Mouse (Mus musculus) adrenal gland, adult 8-10 months (tissue): Measurements from ENCODE around the gene Ntn4. TPM values are rescaled to one million over a fixed set of nuclear protein-coding genes. Genes with fewer than 3 reads are reported as not detected.

Experiments
- DNase-seq: peaks from one replicate; pipeline ENCODE4 v3.0.0; 2022
- total RNA-seq, 4 experiments: library from RNA; stranded (reverse); gene quantifications; 2 replicates each; pipeline ENCODE4 v1.2.4; 2022

Ntn4 gene
- total RNA-seq, 4 experiments from 2014 or later: 20.1 to 30.3 (median 26.3) TPM

DNA sequence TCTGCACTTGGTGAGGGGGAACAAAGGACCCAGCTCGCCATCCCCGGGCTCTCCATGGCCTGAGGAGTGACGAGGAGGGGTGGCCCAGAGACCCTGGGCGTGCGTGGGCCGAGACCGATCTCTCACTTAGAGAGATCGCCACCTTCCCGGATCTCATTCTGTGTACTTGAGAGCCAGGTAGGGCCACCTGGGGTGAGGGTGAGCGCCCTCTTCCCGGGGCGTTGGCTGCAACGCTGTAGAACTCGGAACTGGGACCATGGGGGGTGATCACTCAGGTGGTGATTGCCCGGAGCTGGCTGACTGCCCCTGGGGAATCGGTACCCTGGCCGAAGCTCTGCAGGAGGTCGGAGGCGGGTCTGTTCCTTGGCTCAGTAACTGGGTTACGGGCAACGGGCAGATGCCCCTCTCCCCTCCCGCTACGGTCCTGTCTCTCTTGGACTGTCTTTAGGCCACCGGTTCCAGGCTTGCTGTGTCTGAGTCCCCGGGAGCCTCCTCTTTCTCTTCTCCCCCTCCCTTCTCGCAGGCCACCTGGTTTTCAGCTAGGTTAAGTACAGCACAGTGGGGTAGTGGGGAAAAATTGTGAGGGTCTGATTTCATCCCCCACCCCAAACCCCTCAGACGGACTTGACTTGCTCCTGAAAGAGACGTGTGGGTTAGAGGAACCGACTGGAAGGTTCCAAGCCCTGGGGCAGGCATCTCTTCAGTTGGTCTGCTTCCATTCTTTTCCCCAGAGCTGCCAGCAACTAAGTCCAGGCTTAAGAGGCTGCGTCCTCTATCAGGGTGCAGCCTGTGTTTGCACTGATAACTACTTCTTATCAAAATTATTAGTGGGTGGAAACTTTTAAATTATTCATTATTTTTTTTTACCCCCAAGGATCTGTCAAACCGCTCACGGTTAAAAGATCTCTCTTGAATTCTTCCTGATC is 1.6 kb downstream of the Ntn4 start:
- no peak for DNase-seq

DNA sequence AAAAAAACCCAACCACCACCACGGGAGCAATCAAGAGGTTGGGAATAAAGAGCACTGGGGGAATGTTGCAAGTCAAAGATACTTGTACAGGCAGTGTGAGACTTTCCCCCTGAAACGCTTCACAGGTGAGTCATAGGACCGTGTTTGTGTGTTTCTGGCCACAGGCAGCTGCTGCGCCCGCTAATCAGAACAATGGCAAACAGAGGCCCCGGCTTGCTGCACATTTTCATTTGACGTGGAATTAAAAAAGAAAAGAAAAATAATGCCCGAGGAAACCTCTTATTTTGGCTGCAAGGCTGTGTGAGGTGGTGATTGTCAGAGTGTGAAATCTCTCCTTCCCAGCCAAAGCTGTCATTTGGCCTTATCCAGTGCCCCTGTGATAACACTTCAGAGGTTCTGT is 2.4 kb downstream of the Ntn4 start:
- no peak for DNase-seq

DNA sequence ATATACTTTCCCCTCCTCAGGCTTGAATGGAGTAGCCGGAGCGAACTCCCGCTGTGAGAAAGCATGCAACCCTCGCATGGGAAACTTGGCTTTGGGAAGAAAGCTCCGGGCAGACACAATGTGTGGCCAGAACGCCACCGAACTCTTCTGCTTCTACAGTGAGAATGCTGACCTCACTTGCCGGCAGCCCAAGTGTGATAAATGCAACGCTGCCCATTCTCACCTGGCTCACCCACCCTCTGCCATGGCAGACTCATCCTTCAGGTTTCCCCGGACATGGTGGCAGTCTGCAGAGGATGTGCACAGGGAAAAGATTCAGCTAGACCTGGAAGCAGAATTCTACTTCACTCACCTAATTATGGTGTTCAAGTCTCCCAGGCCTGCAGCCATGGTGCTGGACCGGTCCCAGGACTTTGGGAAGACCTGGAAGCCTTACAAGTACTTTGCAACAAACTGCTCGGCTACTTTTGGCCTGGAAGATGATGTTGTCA is 4.0 kb downstream of the Ntn4 start:
- no peak for DNase-seq

DNA sequence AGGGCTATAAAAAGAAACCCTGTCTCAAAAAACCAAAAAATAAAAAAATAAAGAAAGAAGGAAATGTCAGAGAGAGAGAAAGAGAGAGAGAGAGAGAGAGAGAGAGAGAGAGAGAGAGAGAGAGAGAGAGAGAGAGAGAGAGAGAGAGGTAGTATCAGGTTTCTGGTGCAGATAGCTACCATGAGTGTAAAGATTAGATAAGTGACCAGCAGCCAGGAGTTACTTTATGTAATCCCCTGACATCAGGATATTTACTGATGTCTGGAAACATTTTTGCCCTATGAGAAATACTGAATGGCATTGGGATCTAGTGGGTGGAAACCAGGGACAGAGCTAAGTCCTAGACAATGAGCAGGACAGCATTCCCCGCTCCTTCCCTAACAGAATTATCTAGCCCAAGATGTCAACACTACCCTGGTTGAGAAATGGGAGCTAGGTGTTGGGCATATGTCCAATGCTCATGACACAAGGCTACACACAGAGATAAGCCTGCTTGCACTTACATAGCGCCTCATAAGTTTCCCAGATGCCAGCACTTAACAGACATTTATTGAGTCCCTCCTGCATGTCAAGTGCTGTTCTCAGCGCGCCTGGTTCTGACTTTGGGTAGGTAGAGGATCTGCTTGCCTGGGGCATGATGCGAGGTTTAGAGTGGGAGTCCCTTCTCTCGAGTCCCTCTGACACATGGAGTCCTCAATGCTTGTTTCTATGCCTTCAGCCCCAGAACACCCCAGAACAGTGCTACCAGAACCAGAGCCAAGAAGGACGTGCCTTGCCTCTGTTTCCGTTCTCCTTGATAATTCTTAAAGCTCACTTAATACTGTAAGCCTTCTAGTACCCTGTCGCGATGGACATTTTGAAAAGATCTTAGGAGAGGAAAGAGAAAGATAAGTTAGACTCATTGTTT is 7.4 kb downstream of the Ntn4 start:
- DNase-seq: peak; percentile 51

DNA sequence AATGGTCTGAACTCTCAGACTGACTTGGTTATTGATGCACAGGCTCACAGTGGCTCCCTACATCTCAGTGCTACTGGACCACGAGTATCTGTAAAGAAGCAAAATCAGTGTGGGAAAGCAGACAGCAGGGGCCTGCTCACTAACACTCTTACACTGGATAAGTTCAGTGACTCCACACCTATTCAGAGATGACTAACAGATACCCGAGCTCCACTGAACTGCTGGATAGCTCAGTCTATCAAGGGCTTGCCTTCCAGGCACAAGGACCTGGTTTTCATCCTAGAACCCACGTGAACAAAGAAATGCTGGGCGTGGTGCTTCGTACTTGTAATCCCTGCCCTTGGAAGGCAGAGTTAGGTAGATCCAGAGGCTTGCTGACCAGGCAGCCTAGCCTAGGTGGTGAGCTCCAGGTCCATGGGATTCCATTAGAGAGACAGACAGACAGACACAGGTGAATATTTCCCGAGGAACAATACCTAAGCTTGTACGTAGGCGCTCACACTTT is 8.2 kb downstream of the Ntn4 start:
- no peak for DNase-seq

DNA sequence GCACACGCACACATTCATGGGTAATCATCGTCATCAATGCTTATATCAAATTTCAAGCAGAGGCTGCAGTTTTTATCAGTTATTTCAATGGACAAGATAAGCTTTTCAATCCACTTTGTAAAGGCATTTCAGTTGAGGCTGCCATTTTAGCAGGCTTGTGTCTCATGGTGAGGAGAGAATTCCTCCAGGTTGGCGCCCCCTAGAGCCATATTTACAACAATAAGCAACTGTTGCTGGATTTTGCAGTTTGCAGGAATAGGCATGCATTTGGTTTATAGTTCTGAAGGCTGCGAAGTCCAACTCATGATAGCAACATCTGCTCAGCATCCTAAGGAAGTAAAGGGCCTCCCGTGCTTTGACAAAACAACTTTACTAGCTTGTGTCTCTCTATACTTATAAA is 8.6 kb downstream of the Ntn4 start:
- DNase-seq: no peak

DNA sequence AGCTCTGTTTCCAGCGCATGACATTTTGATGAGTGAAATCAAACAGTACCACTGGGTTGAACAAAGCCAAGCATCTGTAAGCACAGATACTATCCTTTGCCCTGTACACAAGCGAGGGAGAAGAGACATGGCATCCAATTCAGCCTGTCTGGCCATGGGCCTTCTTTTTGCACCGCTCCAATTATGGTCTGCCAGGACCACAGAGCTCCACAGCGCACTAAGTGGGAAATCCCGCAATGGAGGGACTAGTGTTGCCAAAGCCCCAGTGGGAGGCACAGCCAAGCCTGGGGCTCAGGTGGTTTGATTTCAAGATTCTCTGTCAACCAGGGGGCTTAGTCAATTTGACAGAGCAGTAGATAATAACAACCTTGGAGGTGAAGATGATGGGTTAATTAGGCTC is 9.1 kb downstream of the Ntn4 start:
- DNase-seq: no peak

DNA sequence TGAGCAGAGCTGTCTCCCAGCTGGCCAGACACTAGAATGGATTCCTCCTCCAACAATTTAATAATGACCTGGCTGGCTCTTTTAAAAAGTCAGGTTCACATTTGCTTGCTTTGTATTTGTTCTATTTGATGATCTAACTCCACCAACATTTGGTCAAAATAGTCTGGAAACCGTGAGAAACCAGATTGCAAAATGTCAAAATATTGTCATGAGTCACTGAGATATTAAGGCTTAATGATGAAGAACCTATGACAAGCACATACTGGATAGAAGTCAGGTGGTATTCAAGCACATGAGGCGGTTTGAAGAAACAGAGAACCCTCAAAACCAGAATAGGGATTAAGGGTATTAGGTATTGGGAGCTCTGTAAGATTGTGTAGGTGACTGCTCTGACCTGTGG is 12.8 kb downstream of the Ntn4 start:
- no peak for DNase-seq

DNA sequence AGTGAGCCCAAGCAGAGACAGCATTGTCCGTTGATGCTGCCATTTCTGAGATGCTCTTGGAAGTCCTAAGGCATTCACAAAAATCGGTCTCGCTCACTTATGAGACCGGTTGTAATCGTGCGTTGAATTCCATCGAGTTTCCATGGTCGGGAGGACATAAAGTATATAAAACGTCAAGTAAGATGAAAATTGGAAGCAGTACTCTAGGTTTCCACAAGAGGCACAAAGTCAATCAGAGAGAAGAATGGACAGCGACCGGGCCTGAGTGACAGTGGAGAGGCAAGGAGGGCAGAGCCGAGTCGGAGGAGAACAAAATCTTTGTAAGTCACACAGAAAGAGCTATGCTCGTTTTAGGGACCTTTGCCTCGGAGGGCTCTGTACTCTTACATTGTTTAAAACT is 14.9 kb downstream of the Ntn4 start:
- DNase-seq: no peak

DNA sequence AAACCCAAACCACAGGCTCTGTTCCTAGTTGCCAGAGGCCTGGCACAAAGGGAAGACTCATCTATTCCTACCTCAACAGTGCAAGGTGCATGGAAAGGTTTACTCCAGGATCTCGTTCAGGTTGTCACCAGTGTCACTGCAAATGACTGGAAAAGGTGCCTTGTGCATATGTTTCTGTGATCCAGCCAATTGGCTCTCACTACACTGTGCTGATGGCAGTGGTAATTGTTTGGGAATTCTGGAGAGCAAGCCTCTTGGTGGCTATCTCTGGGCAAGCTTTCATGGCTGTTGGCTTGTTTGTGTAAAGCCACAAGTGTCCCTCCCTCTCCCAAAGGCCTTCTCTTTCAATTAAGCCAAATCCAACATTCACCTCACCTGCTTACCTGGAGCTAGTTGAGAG is 19.3 kb downstream of the Ntn4 start:
- no peak for DNase-seq

DNA sequence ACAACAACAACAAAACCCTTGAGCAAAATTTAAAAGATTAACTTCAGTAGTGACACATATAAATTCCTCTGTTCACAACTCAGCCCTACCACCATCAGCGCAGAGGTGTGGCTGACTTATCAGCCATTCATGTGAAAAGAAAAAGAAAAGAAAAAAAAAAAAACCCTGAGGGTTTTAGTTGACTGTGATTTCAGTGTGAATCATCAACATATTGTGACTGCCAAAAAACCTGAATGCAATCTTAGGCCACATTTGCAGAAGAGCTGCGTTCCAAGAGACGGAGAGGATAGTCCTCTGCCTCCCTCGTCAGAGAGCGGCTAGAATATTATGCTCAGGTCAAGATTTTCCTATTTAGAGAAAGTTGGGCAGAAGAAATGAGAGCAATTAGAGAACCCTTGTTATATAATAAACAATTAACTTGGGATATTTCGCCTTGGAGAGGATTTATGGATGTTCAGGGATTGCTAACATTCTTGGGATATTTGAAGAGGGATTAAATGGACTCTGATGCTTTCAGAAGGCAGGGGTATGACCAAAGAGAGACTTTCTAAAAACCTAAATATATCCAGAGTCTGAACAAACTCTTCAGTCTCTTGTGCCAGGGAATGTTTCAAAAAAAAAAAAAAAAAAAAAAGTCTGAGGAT is 21.0 kb downstream of the Ntn4 start:
- no peak for DNase-seq

DNA sequence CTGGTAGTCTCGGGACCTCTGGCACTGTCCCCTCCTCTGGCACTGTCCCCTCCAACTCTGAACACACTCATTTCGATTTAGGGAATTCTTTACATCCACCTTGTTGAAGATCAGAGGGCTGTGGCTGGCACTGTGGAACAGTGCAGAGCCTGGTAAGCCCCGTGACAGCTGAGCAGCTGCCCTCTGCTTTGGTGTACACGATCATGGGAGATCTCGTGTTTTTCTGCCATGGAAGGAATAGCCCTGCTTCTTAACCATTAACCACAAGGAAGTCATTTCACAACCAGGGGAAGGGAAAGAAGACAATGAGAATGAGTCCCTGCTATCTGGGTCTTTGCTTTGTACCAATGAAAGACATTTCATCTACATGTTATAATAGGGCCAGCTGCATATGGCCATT is 21.5 kb downstream of the Ntn4 start:
- no peak for DNase-seq

DNA sequence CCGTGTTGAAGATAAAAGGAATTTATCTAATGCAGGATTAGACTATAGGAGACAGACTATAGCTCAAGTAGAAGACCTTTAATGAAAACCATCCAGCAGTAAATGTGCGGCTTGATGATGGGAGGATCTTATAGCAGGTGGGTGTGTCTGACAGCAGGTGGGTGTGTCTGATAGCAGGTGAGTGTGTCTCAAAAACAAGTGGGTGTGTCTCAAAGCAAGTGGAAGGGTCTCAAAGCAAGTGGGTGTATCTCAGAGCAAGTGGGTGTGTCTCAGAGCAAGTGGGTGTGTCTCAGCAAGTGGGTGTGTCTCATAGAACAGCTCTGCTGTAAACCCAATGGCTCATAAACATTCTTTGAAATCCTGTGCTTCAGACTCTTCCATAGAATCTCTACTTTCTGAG is 25.7 kb downstream of the Ntn4 start:
- DNase-seq: no peak

DNA sequence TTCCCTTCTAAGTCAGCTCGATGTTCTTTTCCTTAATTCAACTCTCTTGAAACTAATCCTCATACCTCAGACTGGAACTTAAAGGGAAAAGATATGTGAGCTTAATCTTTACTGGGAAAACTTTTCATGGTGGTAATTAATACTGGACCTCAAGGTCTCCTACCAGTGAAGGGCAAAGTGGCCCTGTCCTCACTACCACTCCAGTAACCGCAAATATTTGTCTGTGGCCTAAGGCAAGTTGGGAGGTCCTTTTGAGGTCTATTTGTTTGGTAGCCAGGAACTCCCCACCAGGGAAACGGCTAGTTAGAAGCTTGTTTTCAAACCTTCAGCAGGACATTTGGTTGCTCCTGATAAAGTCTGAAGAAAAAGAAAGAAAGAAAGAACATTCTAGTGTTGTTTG is 26.5 kb downstream of the Ntn4 start:
- no peak for DNase-seq

DNA sequence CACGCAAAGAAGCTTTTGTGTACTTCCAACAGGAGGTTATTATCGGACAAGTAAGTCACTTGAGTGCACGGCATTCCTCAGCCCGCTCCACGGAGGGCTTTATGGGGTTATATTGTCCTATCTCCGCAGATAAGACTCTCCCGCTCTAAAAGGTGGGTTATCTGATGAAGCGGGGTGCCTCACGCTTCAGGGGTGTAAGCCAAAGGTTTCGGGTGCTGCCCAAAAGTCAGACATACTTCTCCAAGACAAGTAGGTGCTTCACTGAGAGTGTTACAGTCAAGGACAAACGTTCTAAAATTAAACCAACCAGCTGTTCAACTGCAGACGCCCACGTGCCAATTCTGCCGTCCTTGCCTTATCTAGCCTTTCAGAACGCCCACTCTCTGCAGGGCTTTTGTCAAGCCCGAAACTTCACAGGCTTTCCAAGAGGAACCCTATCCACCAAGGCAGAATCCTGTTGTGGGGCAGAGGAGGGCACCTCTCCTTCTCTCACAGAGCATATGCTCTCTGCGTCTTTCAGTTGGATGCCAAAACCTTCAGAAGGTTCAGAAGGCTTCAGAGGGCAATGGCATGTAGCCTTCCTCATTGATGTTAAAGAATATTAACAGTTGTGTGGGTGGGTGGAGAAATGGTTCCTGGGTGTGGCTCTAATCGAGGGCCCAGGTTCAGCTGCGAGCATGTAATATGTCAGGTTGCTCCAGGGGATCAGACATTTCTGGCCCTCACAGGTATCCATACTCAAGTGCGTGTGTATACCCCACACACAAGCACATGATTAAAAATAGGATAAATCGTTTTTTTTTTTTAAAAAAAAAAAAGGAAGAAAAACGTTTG is 32.4 kb downstream of the Ntn4 start:
- DNase-seq: no peak

DNA sequence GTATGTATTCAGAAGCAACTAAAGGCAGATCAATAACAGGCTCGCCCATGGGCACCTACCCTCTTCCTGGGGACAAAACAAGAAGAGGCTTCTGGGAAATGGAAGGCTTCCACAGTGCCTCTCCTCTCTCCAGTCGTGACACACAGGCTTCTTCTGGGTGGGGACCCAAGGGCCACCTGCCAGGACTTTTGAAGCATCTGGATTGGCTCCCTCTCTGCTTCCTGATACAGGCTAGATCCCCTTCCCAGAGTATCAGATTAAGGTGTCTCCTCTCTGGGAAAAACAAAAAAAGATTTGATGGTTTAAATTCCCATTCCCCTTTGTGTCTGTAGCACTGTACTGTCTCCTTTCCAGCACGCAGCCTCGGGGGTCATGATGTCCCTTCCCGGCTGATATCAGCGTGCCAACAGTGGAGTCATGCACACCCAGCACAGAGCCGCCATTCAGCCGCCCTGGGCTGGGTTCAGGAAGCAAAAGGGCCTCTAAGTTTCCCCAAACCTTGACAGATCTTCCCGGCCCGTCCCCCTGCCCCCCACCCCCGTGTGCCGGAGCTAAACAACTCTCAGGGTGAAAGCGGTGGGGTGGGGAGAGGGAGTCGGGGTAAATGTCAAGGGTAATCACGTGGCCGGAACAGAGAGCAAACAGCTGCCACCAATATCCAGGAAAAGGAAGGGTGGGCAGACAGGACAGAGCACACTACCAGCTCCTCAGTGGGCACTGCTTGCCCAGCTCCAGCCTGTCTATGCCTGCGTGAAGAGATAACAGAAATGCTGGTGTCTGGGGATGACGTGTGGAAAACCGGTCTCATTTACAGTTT is 38.9 kb downstream of the Ntn4 start:
- peak; percentile 50 for DNase-seq

DNA sequence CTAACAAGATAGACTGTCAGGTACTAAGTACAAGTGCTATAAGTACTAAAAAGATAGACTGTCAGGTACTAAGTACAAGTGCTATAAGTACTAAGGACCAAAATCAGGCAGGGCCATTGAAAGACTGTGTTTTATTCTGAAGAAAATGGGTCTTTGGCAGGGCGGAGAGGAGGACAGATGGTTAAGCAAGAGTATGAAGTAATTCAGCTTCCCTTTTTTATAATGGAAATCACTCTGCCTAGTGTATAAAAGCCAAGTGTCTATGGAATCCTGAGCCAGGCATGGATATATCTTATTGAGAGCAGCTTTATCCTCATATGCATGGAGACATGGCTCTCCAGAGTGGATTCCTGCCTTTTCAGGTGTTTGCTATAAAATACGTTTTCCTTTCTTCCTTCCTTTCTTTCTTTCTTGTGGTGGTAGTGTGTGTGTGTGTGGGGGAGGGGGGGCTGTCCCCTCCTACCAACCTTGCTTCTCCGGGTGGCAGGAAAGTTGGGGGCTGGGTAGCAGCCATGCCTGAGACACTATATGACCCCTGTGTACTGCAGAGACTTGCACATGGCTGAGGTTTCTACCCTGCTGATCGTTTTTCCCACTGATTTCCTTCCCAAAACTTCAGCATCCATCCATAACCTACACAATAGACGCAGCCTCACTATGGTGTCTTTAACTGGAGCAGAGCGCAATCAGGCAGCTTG is 40.3 kb downstream of the Ntn4 start:
- no peak for DNase-seq

DNA sequence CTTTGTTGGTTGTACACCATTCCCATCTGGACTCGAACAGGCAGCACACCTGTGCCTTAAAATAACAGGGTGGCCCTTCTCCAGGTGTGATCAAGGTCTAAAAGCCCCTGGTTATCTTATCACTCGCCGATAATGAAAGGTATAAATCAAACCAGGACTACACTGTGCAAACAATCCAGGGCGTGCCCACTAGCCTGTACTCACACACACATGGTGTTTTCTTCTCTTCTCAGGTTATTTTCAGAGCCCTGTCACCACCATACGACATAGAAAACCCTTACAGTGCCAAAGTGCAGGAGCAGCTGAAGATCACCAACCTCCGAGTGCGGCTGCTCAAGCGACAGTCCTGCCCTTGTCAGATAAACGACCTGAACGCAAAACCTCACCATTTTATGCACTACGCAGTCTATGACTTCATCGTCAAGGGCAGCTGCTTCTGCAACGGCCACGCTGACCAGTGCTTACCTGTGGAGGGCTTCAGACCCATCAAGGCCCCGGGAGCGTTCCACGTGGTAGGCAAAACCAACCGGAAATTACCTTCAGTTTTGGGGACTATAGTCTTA is 41.8 kb downstream of the Ntn4 start:
- no peak for DNase-seq

DNA sequence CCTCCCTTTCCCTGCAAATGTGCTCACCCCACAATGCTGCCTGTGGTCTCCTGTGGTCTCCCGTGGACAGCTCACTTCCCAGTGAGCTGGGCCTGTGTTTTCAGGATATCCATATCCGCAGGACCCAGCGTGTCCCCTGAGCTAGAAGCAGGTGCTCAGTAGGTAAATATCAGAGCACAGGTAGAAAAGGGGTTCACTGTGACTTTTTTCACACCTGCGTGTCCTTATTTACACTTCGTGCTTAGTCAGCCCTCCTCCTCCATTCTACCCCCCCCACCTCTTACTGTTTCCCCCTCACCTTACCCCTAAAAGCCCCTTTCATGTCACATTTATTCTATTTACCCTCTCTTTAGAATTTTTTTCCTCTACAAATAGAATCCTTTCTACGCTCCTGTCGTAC is 42.7 kb downstream of the Ntn4 start:
- no peak for DNase-seq

DNA sequence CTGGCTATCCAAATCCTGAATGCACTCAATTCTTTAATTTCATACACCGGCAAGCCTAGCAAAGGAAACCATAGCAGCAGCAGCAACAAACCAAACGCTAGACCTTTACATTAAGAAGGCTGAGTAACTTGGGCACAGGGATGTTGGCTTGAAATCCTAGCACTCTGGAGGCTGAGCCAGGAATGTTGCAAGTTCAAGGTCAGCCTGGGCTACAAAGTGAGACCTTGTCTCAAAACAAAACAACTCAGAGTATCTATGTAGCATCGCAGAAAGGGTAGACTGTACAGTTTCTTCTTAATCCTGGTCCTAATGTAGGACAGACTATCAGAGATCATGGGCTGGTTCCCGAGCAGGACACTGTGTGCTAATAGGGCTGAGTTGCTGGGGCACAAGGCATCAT is 43.4 kb downstream of the Ntn4 start:
- DNase-seq: no peak
